Mouse (Mus musculus) limb, embryonic 13.5 days (tissue): ENCODE data around the gene Ccl26. TPM values are rescaled to one million over a fixed set of nuclear protein-coding genes. Genes with fewer than 3 reads are reported as not detected.

Experiments
- ATAC-seq: fragments of 200-750 bp; cut with Nextera tagmentation; 2 replicates; pipeline ENCODE4 v1.8.0; 2017; ENCODE audit warnings: low read depth, moderate number of reproducible peaks, moderate TSS enrichment; ENCODE audit not compliant: low FRiP score
- H3K27ac ChIP-seq: fragments of 300-500 bp; sonication (generic); 2 replicates; pipeline ENCODE4 v1.5.1; 2015; ENCODE audit warnings: inconsistent platforms, mild to moderate bottlenecking, moderate library complexity
- H3K27me3 ChIP-seq: fragments of 300-500 bp; sonication (generic); 2 replicates; pipeline ENCODE4 v1.6.1; 2015; ENCODE audit warnings: mild to moderate bottlenecking, inconsistent platforms
- H3K36me3 ChIP-seq: fragments of 300-500 bp; sonication (generic); 2 replicates; pipeline ENCODE4 v1.6.1; 2015; ENCODE audit warnings: inconsistent platforms, mild to moderate bottlenecking, moderate library complexity
- H3K4me1 ChIP-seq: fragments of 300-500 bp; sonication (generic); 2 replicates; pipeline ENCODE4 v1.6.1; 2015; ENCODE audit warnings: inconsistent platforms
- H3K4me2 ChIP-seq: fragments of 300-500 bp; sonication (generic); replicated peaks from 2 replicates; pipeline ENCODE4 v1.6.1; 2015; ENCODE audit warnings: inconsistent platforms, mild to moderate bottlenecking, moderate library complexity
- H3K4me3 ChIP-seq: fragments of 300-500 bp; sonication (generic); 2 replicates; pipeline ENCODE4 v1.5.1; 2015; ENCODE audit warnings: moderate library complexity, mild to moderate bottlenecking, inconsistent platforms
- H3K9ac ChIP-seq: fragments of 300-500 bp; sonication (generic); 2 replicates; pipeline ENCODE4 v1.6.1; 2015; ENCODE audit warnings: mild to moderate bottlenecking, inconsistent platforms
- H3K9me3 ChIP-seq: fragments of 300-500 bp; sonication (generic); 2 replicates; pipeline ENCODE4 v1.6.1; 2016; ENCODE audit warnings: inconsistent platforms
- WGBS: fragments of 180-500 bp; shearing (Covaris S2); methylation state at CpG from one replicate; pipeline ENCODE4 v1.1.7; 2015; 5-methylcytosine and 5-hydroxymethylcytosine counted together
- polyA plus RNA-seq: library from polyadenylated mRNA; unstranded; fragments of >200 nt; fragmentation: Nextera tagmentation; extraction: Ambion mirVana; gene quantifications from 2 replicates; pipeline ENCODE4 v1.2.1, GENCODE M21; 2015

The Ccl26 gene
- polyA plus RNA-seq, 1 experiment from 2014 or later: not detected

DNA sequence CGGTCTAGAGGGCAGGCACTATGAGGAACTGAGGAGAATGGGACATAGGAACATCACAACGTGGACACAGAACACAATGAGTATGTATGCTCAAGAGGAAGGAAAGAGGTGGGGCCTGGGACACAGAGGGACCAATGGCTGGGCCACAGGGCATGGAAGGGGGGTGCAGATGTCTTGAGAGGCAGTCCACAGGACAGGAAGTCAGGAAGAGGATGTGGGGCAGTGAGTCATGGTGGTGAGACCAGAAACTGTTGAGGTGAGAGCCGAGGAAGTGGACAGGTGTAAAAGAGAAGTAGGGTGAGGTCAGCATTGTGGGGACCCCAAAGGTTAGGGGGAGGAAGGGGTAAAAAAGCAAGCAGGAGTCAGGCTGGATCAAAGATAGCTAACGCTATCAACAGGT is 26.0 kb downstream of the Ccl26 start:
- no peak for ATAC-seq
- Histone ChIP-seq H3K27me3 (no peaks in the 10 kb centered on the region), H3K4me3 (no peak overlapping the region), H3K27ac (no peak overlapping the region), H3K36me3 (no peaks in the 10 kb centered on the region; the same call in 1 of the 2 replicates), H3K4me1 (0 out of 2 replicates have a peak, but pooled peaks cover 4% of the 10 kb centered on the region), H3K9me3 (no peaks in the 10 kb centered on the region), H3K4me2 (no peak overlapping the region), H3K9ac (no peak overlapping the region)
- 79% methylated on average over 4 of the region's 4 CpGs for WGBS

DNA sequence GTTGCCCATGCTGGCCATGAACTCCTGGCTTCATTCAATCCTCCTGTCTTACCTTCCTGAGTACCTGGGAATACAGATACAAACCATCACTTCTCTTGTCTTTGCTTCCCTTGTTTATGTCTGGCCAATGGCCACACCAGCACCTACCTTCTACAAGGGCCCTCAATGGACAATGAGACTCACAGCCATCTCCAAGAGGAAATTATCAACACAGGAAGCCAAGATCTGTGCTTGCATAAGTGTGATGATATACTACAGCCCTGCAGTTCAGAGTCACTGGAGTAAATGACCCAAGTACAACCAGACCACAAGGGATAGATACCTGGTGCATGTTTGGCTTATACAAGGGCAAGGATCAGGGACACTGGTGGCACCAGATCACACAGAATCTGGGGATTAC is 27.5 kb downstream of the Ccl26 start:
- Histone ChIP-seq H3K27ac (no peak overlapping the region), H3K36me3 (peaks cover 10% of the 10 kb centered on the region; the same call in 1 of the 2 replicates), H3K4me1 (peaks cover 11% of the 10 kb centered on the region; the same call in 1 of the 2 replicates), H3K4me3 (no peak overlapping the region), H3K9me3 (no peaks in the 10 kb centered on the region), H3K4me2 (no peak overlapping the region), H3K9ac (no peak overlapping the region), H3K27me3 (no peaks in the 10 kb centered on the region)
- no peak for ATAC-seq

DNA sequence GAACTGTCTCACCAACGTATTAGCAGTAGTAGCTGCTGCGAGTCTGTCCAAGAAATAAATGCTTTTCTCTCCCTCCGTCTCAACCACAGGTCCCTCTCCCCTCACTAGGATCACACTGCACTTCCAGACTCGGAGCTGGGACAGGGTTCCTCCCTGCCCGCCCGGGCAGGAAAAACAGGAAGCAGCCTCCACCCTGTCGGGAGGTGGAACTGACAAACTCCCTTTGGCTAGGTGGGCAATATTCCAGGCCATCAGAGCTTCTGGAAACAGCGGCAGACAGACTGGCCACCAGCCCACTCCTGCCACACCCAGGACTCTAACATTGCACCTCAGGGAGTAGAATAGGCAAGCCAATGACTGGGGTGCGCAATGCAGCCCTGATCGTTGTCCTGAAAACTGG is 29.9 kb downstream of the Ccl26 start:
- H3K36me3 ChIP-seq: peaks cover 10% of the 10 kb centered on the region; the same call in 1 of the 2 replicates
- no peaks in the 10 kb centered on the region for H3K27me3 ChIP-seq
- 0 out of 2 replicates have a peak overlapping the region, but pooled peaks have one; percentile 21 for H3K4me2 ChIP-seq
- ATAC-seq: no peak
- no peak overlapping the region for H3K27ac ChIP-seq
- 70% methylated on average over 10 of the region's 10 CpGs for WGBS
- peaks cover 12% of the 10 kb centered on the region; the same call in 1 of the 2 replicates for H3K4me1 ChIP-seq
- H3K9ac ChIP-seq: no peak overlapping the region
- no peaks in the 10 kb centered on the region for H3K9me3 ChIP-seq
- no peak overlapping the region for H3K4me3 ChIP-seq

DNA sequence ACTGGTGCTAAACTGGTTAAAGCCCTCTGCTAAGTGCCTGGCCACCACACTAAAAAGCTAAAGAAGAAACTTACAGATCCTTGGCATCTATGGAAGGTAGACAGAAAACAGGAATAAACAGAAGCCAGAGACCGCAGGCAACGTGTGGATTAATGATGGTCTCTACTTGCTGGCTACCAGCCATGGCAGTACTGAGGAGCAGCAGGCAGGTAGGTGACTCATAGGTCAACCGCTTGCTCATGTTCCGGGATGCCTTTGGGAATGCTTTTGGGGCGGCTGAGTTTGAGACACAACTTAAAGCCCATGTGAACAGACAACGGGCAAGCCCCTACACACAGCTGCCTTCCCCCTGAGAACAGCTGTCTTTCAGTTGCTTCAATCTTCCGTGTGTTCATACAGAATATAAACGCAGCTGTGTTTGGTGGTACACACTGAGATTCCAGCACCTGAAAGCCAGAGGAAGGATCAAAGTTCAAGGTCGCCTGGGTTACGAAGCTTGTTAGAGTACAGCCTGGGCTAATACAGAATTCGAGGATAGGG is 32.0 kb downstream of the Ccl26 start:
- WGBS: 83% methylated on average over 11 of the region's 11 CpGs
- H3K4me1 ChIP-seq: peaks cover 12% of the 10 kb centered on the region; the same call in 1 of the 2 replicates
- no peak for ATAC-seq

DNA sequence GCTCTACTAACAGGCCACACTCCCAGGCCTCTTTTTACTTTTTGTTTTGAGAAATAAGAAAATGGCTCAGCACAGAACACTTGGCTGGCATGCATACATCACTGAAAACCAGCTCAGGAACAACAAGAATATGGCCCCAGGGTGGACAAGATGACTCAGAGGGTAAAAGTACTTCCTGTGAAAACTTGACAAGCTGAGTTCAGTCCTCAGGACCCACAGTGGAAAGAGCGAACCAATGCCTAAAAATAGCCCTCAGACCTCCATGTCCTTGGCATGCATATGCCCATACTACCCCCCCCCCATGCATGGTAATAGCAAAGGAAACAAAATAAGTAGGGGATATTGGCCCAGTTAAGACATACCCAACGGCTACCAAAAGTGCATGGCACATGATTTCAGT is 33.4 kb downstream of the Ccl26 start:
- ATAC-seq: no peak
- Histone ChIP-seq H3K4me1 (peaks cover 25% of the 10 kb centered on the region), H3K36me3 (peaks cover 16% of the 10 kb centered on the region), H3K9ac (no peak overlapping the region), H3K27ac (no peak overlapping the region; the same call in 1 of the 2 replicates), H3K4me2 (no peak overlapping the region), H3K4me3 (no peak overlapping the region), H3K27me3 (no peaks in the 10 kb centered on the region), H3K9me3 (no peaks in the 10 kb centered on the region)
- 78% methylated on average over 2 of the region's 2 CpGs for WGBS

More for the DNA sequence above, 32.0 kb downstream of the Ccl26 start:
- no peaks in the 10 kb centered on the region for H3K27me3 ChIP-seq
- no peaks in the 10 kb centered on the region for H3K9me3 ChIP-seq
- H3K4me3 ChIP-seq: no peak overlapping the region
- no peak overlapping the region for H3K27ac ChIP-seq
- peaks cover 16% of the 10 kb centered on the region for H3K36me3 ChIP-seq
- no peak overlapping the region for H3K9ac ChIP-seq
- no peak overlapping the region for H3K4me2 ChIP-seq

DNA sequence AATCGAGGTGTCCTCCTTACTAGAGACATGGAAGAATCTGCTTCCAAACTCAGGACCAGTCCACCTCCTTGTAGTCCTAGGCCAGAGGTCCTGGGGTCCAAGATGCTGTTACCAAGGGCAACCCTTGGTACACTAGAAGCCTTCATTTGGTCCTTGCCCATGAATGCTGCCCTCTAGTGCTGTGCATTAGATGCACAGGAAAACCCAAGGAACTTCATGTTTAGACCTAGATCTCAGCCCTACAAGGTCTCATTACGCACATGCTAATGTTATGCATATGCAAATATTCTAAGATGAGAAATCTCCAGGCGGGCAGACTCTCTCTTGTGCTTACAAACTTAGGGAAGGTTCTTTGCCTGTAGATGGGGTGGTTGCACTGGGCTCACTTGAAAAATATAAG is 34.1 kb downstream of the Ccl26 start:
- no peak for ATAC-seq
- WGBS: 84% methylated on average over 3 of the region's 3 CpGs
- no peak overlapping the region for H3K27ac ChIP-seq

DNA sequence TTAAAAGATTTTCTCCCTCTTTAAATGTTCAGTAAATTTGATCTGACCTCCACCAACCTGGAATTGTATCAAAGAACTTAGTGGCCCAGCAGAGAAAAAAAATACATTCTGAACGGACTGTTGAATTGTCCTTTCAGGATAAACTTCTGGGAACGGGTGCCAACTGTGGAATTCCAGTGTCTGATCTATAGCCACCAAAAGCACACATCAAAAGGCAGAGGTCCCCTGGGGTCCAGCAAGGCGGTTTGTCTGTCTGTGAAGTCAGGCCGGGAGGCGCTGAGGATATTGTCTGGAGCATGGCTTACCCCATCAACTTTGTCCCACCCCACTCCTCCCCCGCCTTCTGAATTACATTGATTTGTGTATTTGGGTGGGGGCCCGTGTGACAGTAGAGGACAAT is 35.4 kb downstream of the Ccl26 start:
- H3K9me3 ChIP-seq: no peaks in the 10 kb centered on the region
- H3K27me3 ChIP-seq: no peaks in the 10 kb centered on the region
- H3K9ac ChIP-seq: no peak overlapping the region
- ATAC-seq: no peak
- H3K4me3 ChIP-seq: no peak overlapping the region
- no peak overlapping the region for H3K4me2 ChIP-seq
- peaks cover 26% of the 10 kb centered on the region for H3K4me1 ChIP-seq
- no peak overlapping the region; the same call in 1 of the 2 replicates for H3K27ac ChIP-seq
- WGBS: 35% methylated on average over 7 of the region's 7 CpGs
- peaks cover 23% of the 10 kb centered on the region for H3K36me3 ChIP-seq

More for the DNA sequence above, 34.1 kb downstream of the Ccl26 start:
- no peak overlapping the region for H3K9ac ChIP-seq
- H3K4me2 ChIP-seq: no peak overlapping the region
- H3K9me3 ChIP-seq: no peaks in the 10 kb centered on the region
- H3K27me3 ChIP-seq: no peaks in the 10 kb centered on the region
- no peak overlapping the region for H3K4me3 ChIP-seq
- peaks cover 16% of the 10 kb centered on the region for H3K36me3 ChIP-seq
- H3K4me1 ChIP-seq: peaks cover 29% of the 10 kb centered on the region

DNA sequence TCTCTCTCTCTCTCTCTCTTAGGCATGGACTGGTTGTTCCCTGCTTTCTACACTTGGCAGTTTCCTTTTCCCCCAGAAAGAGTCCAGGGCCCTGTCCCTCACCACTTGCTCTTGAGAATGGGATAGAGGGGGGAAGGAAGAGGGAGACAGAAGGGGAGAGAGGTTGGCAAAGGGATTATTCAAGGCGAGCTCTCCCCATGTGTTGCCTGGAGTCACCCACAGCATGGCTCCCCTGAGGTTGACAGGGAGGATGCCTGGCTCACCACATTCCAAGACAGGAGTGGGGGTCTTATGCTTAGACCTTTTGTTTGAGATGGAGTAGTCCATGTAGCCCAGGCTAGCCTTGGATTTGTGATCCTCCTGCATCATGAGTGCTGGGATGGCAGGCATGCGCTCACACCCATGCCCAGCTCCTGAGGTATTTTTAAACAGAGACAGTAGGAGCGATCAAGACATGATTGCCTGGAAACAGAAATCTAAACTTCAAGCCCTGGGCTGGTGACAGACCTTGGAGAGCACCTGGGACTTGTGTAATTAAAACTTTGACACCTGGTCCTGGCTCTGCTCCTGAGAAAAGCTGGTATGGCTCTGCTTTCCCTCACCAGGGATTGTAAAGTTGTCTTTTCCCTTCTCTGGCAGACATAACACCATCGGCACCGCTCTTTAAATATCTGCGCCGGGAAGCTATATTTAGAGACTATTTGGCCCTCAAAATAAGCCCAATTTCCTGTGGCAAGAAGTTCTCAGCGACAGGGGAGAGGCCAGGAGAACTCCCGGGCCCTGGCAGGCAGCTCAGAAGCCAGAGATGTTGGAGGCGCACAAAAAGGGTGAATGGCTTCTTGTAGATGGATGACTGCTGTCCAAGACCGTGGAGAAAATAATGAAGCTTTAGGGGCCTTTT is 38.5 kb downstream of the Ccl26 start:
- 48% methylated on average over 11 of the region's 11 CpGs for WGBS
- no peaks in the 10 kb centered on the region for H3K9me3 ChIP-seq
- H3K27ac ChIP-seq: peak overlapping the region; percentile 40
- H3K4me2 ChIP-seq: peak overlapping the region; percentile 5; the same call in 1 of the 2 replicates
- H3K4me3 ChIP-seq: no peak overlapping the region
- no peaks in the 10 kb centered on the region for H3K27me3 ChIP-seq
- H3K4me1 ChIP-seq: peaks cover 18% of the 10 kb centered on the region
- H3K36me3 ChIP-seq: peaks cover 13% of the 10 kb centered on the region
- H3K9ac ChIP-seq: no peak overlapping the region
- 0 out of 2 replicates have a peak, but pooled peaks have one; percentile 15 for ATAC-seq

DNA sequence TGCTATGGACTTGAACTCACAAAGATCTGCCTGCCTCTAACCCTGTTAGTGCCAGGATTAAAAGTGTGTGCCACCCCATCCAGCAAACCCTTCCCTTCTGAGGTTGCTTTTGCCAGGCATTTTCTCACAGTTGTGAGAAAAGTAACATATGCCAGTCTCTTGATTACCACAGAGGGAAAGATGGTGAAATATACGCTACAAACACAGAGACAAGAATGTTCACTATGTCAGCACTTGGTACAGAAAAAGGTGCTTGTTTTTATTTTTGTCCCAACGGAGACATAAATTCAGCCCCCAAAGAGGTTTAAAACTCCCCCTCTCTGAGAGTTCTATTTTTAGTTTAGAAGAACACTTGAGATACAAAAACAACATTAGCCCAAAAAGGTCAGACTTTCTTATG is 39.3 kb downstream of the Ccl26 start:
- Histone ChIP-seq H3K4me3 (no peak overlapping the region), H3K9me3 (no peaks in the 10 kb centered on the region), H3K9ac (no peak overlapping the region), H3K27ac (no peak overlapping the region; the same call in 1 of the 2 replicates), H3K4me1 (peaks cover 18% of the 10 kb centered on the region), H3K27me3 (no peaks in the 10 kb centered on the region), H3K36me3 (peaks cover 13% of the 10 kb centered on the region), H3K4me2 (no peak overlapping the region)
- WGBS: 86% methylated on average over 2 of the region's 2 CpGs
- no peak for ATAC-seq

DNA sequence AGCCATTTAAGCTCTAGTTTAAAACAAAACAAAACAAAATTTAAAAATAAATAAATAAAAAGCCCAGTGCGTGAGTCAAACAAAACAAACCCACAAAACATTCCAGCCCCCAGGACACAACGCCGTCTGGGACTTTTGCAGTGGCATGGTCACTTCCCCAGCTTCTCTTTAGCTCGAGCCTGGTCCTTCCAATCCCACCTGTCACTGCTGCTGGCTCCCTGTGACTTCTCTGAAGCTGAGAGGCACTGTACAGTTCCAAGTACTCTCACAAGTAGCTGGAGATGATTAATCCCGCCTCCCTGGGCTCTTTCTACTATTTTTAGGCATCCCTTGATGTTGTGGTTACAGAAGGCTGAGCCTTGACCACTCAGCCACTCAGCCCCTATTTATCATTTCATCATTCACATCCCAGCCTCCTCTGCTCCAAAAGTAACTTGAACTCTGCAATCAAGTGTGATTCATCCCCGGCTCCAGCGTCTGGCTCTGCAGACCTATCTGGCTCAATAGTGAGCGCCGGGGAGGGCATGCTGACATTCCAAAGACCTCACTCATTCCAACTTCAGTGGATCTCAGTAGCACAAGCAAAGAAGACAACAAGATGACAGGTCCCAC is 41.2 kb downstream of the Ccl26 start:
- WGBS: 73% methylated on average over 9 of the region's 9 CpGs
- no peak for ATAC-seq
- no peak overlapping the region for H3K4me3 ChIP-seq
- peaks cover 18% of the 10 kb centered on the region for H3K4me1 ChIP-seq
- peaks cover 13% of the 10 kb centered on the region for H3K36me3 ChIP-seq
- H3K27ac ChIP-seq: no peak overlapping the region
- H3K9ac ChIP-seq: no peak overlapping the region
- no peaks in the 10 kb centered on the region for H3K27me3 ChIP-seq
- H3K9me3 ChIP-seq: no peaks in the 10 kb centered on the region; the same call in 1 of the 2 replicates
- no peak overlapping the region for H3K4me2 ChIP-seq

DNA sequence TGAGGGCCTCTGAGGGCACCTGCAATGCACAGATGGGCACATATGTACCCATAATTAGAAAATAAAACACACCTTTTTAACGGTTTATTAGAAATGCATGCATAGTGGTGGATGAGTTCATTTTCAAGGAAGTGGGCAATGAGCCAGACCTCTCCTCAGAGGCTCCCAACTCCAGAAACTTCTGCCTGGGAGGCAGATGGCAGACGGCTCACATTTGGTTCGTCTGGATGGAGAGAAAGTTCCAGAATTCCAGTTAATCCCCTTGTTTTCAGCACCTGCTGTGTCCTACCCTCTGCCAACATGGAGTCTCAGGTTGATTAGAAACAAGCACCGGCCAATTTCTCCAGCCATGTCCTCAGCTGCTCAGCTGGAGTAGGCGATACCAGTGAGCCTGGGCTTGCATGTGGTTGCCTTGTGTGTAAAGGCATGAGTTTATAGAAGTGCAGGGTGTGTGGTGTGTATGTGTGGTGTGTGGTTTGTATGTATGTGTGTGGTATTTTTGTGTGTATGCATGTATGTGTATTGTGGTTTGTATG is 46.0 kb downstream of the Ccl26 start:
- no peak overlapping the region for H3K4me2 ChIP-seq
- ATAC-seq: no peak
- WGBS: 59% methylated on average over 5 of the region's 5 CpGs
- H3K4me1 ChIP-seq: no peaks in the 10 kb centered on the region
- H3K9ac ChIP-seq: no peak overlapping the region
- H3K4me3 ChIP-seq: no peak overlapping the region
- no peak overlapping the region for H3K27ac ChIP-seq
- H3K36me3 ChIP-seq: peaks cover 20% of the 10 kb centered on the region
- H3K27me3 ChIP-seq: no peaks in the 10 kb centered on the region
- peaks cover 14% of the 10 kb centered on the region for H3K9me3 ChIP-seq

DNA sequence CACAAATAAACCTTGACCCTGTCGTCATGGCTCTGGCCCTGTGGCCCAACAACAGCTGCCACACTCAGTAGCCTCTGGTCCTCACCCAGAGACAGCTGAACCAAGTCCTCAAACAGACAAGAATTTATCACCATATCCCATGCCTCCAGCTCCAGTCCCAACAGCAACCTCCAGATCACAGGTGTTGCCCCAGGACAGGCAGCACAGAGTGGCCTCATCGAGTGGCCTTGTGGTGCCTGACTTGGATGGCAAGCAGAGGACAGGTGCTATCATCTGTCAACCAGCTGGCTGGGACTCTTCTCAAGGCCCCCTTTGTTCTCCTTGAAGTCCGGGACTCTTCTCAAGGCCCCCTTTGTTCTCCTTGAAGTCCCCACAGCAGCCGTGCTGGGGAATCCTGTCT is 50.2 kb downstream of the Ccl26 start:
- ATAC-seq: peak; percentile 79

More for the DNA sequence above, 50.2 kb downstream of the Ccl26 start:
- WGBS: 64% methylated on average over 4 of the region's 4 CpGs
- H3K4me2 ChIP-seq: no peak overlapping the region
- peaks cover 20% of the 10 kb centered on the region for H3K36me3 ChIP-seq
- no peak overlapping the region for H3K27ac ChIP-seq
- H3K4me3 ChIP-seq: no peak overlapping the region
- H3K27me3 ChIP-seq: no peaks in the 10 kb centered on the region
- peaks cover 17% of the 10 kb centered on the region for H3K4me1 ChIP-seq
- H3K9me3 ChIP-seq: peaks cover 14% of the 10 kb centered on the region
- H3K9ac ChIP-seq: no peak overlapping the region
